Mouse (Mus musculus) urinary bladder, adult 2 months (tissue): ENCODE data around the gene Kcnt1. TPM values are rescaled to one million over a fixed set of nuclear protein-coding genes. Genes with fewer than 3 reads are reported as not detected.
"Not testable (repeated sequence)": the region's sequence is repeated elsewhere in the genome, so short reads cannot be mapped to it uniquely, and the experiment has no call there.

ENCODE experiments used
- DNase-seq: peaks from one replicate; pipeline ENCODE4 v3.0.0; 2022; ENCODE audit warnings: low spot score
- polyA plus RNA-seq: library from polyadenylated mRNA; depleted of rRNA; stranded (reverse); fragments of >200 nt; gene quantifications from 2 replicates; pipeline ENCODE4 v1.2.3, GENCODE M21; 2012; rRNA removed

Kcnt1 gene
- 6.7 and 7.4 TPM in 2 replicates for polyA plus RNA-seq

GRCm38 (mm10) chr2:25863337-25864131 lies at the start of gene Kcnt1:
TSS of gene Kcnt1 (plus strand) at chr2:25863734.
- DNase-seq, result no peak

- DNase-seq, result not testable (repeated sequence)
Measured at GRCm38 (mm10) chr2:25815748-25816147, 47.8 kb upstream of the Kcnt1 start, which contains the start of gene Glt6d1. TSS of gene Glt6d1 (minus strand) at chr2:25815848.

GRCm38 (mm10) chr2:25822806-25823205 lies 40.7 kb upstream of the Kcnt1 start, which contains the start of gene Lcn9:
TSS of gene Lcn9 (plus strand) at chr2:25823153.
- DNase-seq, result no peak

- DNase-seq, result peak; percentile 9
Measured at GRCm38 (mm10) chr2:25824751-25825150, 38.8 kb upstream of the Kcnt1 start.

- DNase-seq, result no peak
Measured at GRCm38 (mm10) chr2:25828344-25828947, 35.1 kb upstream of the Kcnt1 start.

- DNase-seq, result no peak
Measured at GRCm38 (mm10) chr2:25830786-25831185, 32.7 kb upstream of the Kcnt1 start.

GRCm38 (mm10) chr2:25836291-25836690 lies 27.2 kb upstream of the Kcnt1 start:
- peak; percentile 42 for DNase-seq

GRCm38 (mm10) chr2:25842161-25842560 lies 21.4 kb upstream of the Kcnt1 start:
- no peak for DNase-seq

GRCm38 (mm10) chr2:25842758-25843157 lies 20.8 kb upstream of the Kcnt1 start:
- no peak for DNase-seq

- DNase-seq, result no peak
Measured at GRCm38 (mm10) chr2:25844097-25844496, 19.4 kb upstream of the Kcnt1 start.

GRCm38 (mm10) chr2:25846516-25846915 lies 17.0 kb upstream of the Kcnt1 start:
- DNase-seq, result no peak

GRCm38 (mm10) chr2:25847226-25847625 lies 16.3 kb upstream of the Kcnt1 start, which contains the start of gene Sohlh1:
TSS of gene Sohlh1 (minus strand) at chr2:25847248.
- DNase-seq, result no peak

GRCm38 (mm10) chr2:25850330-25850729 lies 13.2 kb upstream of the Kcnt1 start:
- DNase-seq, result peak; percentile 43

- DNase-seq, result no peak
Measured at GRCm38 (mm10) chr2:25852626-25853025, 10.9 kb upstream of the Kcnt1 start.

GRCm38 (mm10) chr2:25853998-25854397 lies 9.5 kb upstream of the Kcnt1 start:
- no peak for DNase-seq

GRCm38 (mm10) chr2:25859891-25860290 lies 3.6 kb upstream of the Kcnt1 start:
- no peak for DNase-seq

GRCm38 (mm10) chr2:25862038-25862437 lies 1.5 kb upstream of the Kcnt1 start:
- DNase-seq, result no peak

GRCm38 (mm10) chr2:25862696-25863270 lies 751 bp upstream of the Kcnt1 start:
- no peak for DNase-seq

- DNase-seq, result no peak
Measured at GRCm38 (mm10) chr2:25864230-25864629, 696 bp downstream of the Kcnt1 start.

GRCm38 (mm10) chr2:25865412-25865811 lies 1.9 kb downstream of the Kcnt1 start:
- no peak for DNase-seq

GRCm38 (mm10) chr2:25866656-25867055 lies 3.1 kb downstream of the Kcnt1 start:
- DNase-seq, result no peak

- DNase-seq, result no peak
Measured at GRCm38 (mm10) chr2:25877250-25877735, 13.8 kb downstream of the Kcnt1 start.
